Mouse (Mus musculus): ENCODE data around the gene Stard9. TPM values are rescaled to one million over a fixed set of nuclear protein-coding genes. Genes with fewer than 3 reads are reported as not detected.

The Stard9 gene
- polyA plus RNA-seq, 1 experiment from 2014 or later = 5.4 TPM

DNA sequence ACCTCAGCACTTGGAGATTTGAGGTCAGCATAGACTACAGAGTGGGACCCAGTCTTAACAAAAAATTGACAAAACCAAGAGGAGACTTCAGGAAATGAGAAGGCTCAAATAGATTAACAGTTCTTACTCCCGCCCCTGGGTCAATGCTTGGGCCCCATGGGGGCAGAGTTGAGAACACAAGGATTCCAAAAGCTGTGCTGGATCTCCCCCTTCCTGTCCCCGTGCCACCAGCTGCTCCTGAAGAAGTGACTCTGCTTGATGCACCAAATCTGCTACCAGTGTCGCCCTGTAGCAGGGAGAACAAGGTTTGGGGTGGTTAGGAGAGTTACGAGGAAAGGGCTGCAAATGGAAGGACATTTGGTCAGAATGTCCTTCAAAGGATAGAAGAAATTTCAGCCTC, 94.7 kb downstream of the Stard9 start:
- Histone ChIP-seq H3K9me3 (ENCODE audit: control insufficient read depth, low read length) (no peaks in the 10 kb centered on the region), H3K27me3 (ENCODE audit: control insufficient read depth, insufficient read depth, low read length) (no peaks in the 10 kb centered on the region), H3K27ac (ENCODE audit: low read depth, low read length) (no peak overlapping the region), H3K4me2 (ENCODE audit: low read depth, low read length, severe bottlenecking) (no peak overlapping the region), H3K4me3 (ENCODE audit: low read depth, low read length) (no peak overlapping the region), H3K4me1 (replicated peaks; ENCODE audit: control insufficient read depth, insufficient read depth, low read length) (0 out of 2 replicates have a peak, but pooled peaks cover under 1% of the 10 kb centered on the region), H3K36me3 (ENCODE audit: control insufficient read depth, insufficient read depth, low read length) (peaks cover 17% of the 10 kb centered on the region; the same call in 1 of the 2 replicates), H3K9ac (ENCODE audit: low read length) (no peak overlapping the region)
- no peak for ATAC-seq (replicated peaks; ENCODE audit: low FRiP score)
- DNase-seq (ENCODE audit: low spot score) = no peak
- 76% methylated on average over 4 of the region's 4 CpGs for WGBS

GRCm38 (mm10) chr2:120724176-120724575, 95.3 kb downstream of the Stard9 start:
- ATAC-seq (replicated peaks; ENCODE audit: low FRiP score) (no peak), DNase-seq (ENCODE audit: low spot score) (no peak)
- H3K27me3 ChIP-seq (ENCODE audit: control insufficient read depth, insufficient read depth, low read length) = no peaks in the 10 kb centered on the region
- no peaks in the 10 kb centered on the region for H3K9me3 ChIP-seq (ENCODE audit: control insufficient read depth, low read length)
- 91% methylated on average over 6 of the region's 6 CpGs for WGBS
- no peak overlapping the region for H3K4me3 ChIP-seq (ENCODE audit: low read depth, low read length)
- H3K9ac ChIP-seq (ENCODE audit: low read length) = no peak overlapping the region
- no peak overlapping the region for H3K4me2 ChIP-seq (ENCODE audit: low read depth, low read length, severe bottlenecking)
- peaks cover 17% of the 10 kb centered on the region; the same call in 1 of the 2 replicates for H3K36me3 ChIP-seq (ENCODE audit: control insufficient read depth, insufficient read depth, low read length)
- peaks cover 3% of the 10 kb centered on the region for H3K4me1 ChIP-seq (replicated peaks; ENCODE audit: control insufficient read depth, insufficient read depth, low read length)
- no peak overlapping the region for H3K27ac ChIP-seq (ENCODE audit: low read depth, low read length)

DNA sequence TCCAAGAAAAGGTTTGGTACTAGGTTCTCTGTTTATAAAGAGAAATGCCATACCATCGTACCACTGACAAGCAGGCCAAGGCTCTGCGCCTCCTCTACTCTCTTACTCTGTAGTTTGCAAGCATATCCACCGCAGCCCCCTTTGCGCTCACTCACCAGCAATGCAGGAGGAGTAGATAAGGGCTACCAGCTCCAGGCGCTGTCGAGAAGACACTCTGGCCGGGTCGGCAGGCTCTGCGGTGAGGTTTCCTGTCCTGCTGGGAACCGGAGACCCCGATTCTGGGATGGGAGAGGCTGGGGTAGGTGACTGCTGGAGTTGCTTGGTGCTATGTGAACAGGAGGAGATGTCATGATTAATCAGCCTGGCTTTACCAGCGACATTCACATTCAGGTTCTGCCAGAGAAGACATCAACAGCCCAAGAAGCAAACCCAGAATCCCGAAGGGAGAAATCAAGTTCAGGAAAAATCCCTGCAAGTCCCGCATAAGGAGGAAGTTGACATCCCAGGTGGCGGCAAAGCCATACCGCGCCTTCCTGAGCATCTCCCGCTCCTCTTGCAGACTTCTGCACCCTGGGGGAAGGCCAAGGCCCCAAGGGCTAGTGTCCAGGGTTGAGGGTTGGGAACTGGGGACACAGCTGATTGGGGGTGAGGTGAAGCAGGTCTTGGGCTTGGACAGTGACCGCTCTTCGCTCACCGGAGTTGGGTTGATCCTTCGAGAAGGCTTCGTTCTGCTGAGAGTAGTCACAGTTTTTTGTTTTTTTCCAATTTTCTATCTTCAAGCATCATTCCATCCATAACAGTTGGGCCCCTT, 101.1 kb downstream of the Stard9 start:
- peak overlapping the region; percentile 95 for H3K4me3 ChIP-seq (ENCODE audit: low read depth, low read length)
- H3K4me1 ChIP-seq (replicated peaks; ENCODE audit: control insufficient read depth, insufficient read depth, low read length) = peaks cover 15% of the 10 kb centered on the region
- H3K9me3 ChIP-seq (ENCODE audit: control insufficient read depth, low read length) = no peaks in the 10 kb centered on the region
- H3K4me2 ChIP-seq (ENCODE audit: low read depth, low read length, severe bottlenecking) = peak overlapping the region; percentile 98
- no peak overlapping the region for H3K27ac ChIP-seq (ENCODE audit: low read depth, low read length)
- whole genome bisulfite sequencing = 14% methylated on average over 23 of the region's 23 CpGs
- H3K36me3 ChIP-seq (ENCODE audit: control insufficient read depth, insufficient read depth, low read length) = peaks cover 8% of the 10 kb centered on the region; the same call in 1 of the 2 replicates
- peak overlapping the region; percentile 91 for H3K9ac ChIP-seq (ENCODE audit: low read length)
- H3K27me3 ChIP-seq (ENCODE audit: control insufficient read depth, insufficient read depth, low read length) = no peaks in the 10 kb centered on the region
- ATAC-seq (replicated peaks; ENCODE audit: low FRiP score) (no peak), DNase-seq (ENCODE audit: low spot score) (peak; percentile 56)

- ATAC-seq (replicated peaks; ENCODE audit: low FRiP score) (peak; percentile 40), DNase-seq (ENCODE audit: low spot score) (no peak)
- no peaks in the 10 kb centered on the region for H3K27me3 ChIP-seq (ENCODE audit: control insufficient read depth, insufficient read depth, low read length)
- H3K9me3 ChIP-seq (ENCODE audit: control insufficient read depth, low read length) = no peaks in the 10 kb centered on the region
- 1% methylated on average over 50 of the region's 50 CpGs for WGBS
- H3K4me2 ChIP-seq (ENCODE audit: low read depth, low read length, severe bottlenecking) = peak overlapping the region; percentile 98
- H3K4me1 ChIP-seq (replicated peaks; ENCODE audit: control insufficient read depth, insufficient read depth, low read length) = peaks cover 15% of the 10 kb centered on the region
- peaks cover 4% of the 10 kb centered on the region; the same call in 1 of the 2 replicates for H3K36me3 ChIP-seq (ENCODE audit: control insufficient read depth, insufficient read depth, low read length)
- peak overlapping the region; percentile 95 for H3K4me3 ChIP-seq (ENCODE audit: low read depth, low read length)
- peak overlapping the region; percentile 91 for H3K9ac ChIP-seq (ENCODE audit: low read length)
- peak overlapping the region; percentile 84 for H3K27ac ChIP-seq (ENCODE audit: low read depth, low read length)
Measured at GRCm38 (mm10) chr2:120730639-120731166, 101.8 kb downstream of the Stard9 start.

GRCm38 (mm10) chr2:120731167-120731862, 102.4 kb downstream of the Stard9 start:
- H3K27ac ChIP-seq (ENCODE audit: low read depth, low read length) = peak overlapping the region; percentile 84
- H3K4me2 ChIP-seq (ENCODE audit: low read depth, low read length, severe bottlenecking) = peak overlapping the region; percentile 98
- H3K27me3 ChIP-seq (ENCODE audit: control insufficient read depth, insufficient read depth, low read length) = no peaks in the 10 kb centered on the region
- H3K9me3 ChIP-seq (ENCODE audit: control insufficient read depth, low read length) = no peaks in the 10 kb centered on the region
- H3K4me1 ChIP-seq (replicated peaks; ENCODE audit: control insufficient read depth, insufficient read depth, low read length) = peaks cover 15% of the 10 kb centered on the region
- under 1% methylated on average over 59 of the region's 61 CpGs for WGBS
- ATAC-seq (replicated peaks; ENCODE audit: low FRiP score) (peak; percentile 98), DNase-seq (ENCODE audit: low spot score) (peak; percentile 98)
- H3K36me3 ChIP-seq (ENCODE audit: control insufficient read depth, insufficient read depth, low read length) = no peaks in the 10 kb centered on the region; the same call in 1 of the 2 replicates
- H3K4me3 ChIP-seq (ENCODE audit: low read depth, low read length) = peak overlapping the region; percentile 95
- H3K9ac ChIP-seq (ENCODE audit: low read length) = peak overlapping the region; percentile 91

DNA sequence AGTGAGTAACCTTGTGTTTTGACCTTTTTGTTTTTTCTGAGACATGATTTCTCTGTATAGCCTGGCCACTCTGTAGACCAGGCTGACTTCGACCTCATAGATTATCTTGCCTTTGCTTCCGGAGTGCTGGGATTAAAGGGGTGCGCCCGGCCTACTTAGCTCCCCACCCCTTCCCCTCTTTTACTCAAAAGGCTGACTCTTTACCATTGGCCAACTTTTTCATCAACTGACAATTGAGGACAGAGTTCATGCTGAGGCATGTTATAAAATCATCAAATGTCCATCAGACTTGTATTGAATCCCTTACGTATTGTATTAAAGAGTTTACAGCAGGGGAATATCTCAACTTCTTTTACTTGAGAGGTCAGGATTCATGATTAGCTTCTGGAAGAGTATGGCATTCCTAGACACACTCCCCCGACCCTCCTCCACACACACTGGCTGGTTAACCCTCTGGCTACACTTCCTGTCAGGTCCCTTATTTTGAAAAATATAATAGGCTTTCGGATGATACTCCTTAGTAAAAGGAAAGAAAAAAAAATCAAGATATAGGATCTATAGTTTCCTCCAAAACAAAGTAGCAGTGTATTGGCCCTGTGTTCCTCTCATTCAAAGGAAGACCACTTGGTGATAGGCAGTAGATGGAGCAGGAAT, 103.1 kb downstream of the Stard9 start:
- Histone ChIP-seq H3K9ac (ENCODE audit: low read length) (peak overlapping the region; percentile 91), H3K9me3 (ENCODE audit: control insufficient read depth, low read length) (no peaks in the 10 kb centered on the region), H3K4me2 (ENCODE audit: low read depth, low read length, severe bottlenecking) (peak overlapping the region; percentile 98; the same call in 1 of the 2 replicates), H3K27ac (ENCODE audit: low read depth, low read length) (peak overlapping the region; percentile 84), H3K36me3 (ENCODE audit: control insufficient read depth, insufficient read depth, low read length) (no peaks in the 10 kb centered on the region; the same call in 1 of the 2 replicates), H3K27me3 (ENCODE audit: control insufficient read depth, insufficient read depth, low read length) (no peaks in the 10 kb centered on the region), H3K4me3 (ENCODE audit: low read depth, low read length) (peak overlapping the region; percentile 95), H3K4me1 (replicated peaks; ENCODE audit: control insufficient read depth, insufficient read depth, low read length) (peaks cover 15% of the 10 kb centered on the region)
- DNase-seq (ENCODE audit: low spot score) = no peak
- WGBS = 34% methylated on average over 7 of the region's 7 CpGs
- no peak; the same call in 1 of the 2 replicates for ATAC-seq (replicated peaks; ENCODE audit: low FRiP score)

DNA sequence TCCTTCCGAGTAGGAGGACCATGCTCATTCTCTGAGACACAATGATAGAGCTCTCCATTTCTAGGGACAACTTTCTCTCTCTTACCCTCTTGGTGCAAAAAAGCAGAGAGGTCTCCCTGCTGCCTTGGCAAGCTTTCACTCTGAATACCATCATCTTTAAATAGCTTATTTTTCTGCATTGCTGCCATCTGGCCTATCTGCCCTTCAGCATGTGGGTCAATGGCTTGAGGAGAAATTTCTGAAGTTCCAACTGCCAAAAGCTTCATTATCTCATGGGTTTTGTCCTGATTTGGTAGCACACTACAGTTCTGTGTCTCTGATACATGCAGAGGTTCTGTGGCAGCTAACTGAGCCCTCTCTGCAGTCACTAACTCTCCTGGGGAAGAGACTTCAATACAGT, 116.6 kb downstream of the Stard9 start:
- H3K9me3 ChIP-seq (ENCODE audit: control insufficient read depth, low read length) = no peaks in the 10 kb centered on the region
- H3K4me1 ChIP-seq (replicated peaks; ENCODE audit: control insufficient read depth, insufficient read depth, low read length) = no peaks in the 10 kb centered on the region
- DNase-seq (ENCODE audit: low spot score) = no peak
- H3K27ac ChIP-seq (ENCODE audit: low read depth, low read length) = no peak overlapping the region
- H3K4me2 ChIP-seq (ENCODE audit: low read depth, low read length, severe bottlenecking) = no peak overlapping the region
- no peaks in the 10 kb centered on the region; the same call in 1 of the 2 replicates for H3K36me3 ChIP-seq (ENCODE audit: control insufficient read depth, insufficient read depth, low read length)
- no peak overlapping the region for H3K9ac ChIP-seq (ENCODE audit: low read length)
- H3K27me3 ChIP-seq (ENCODE audit: control insufficient read depth, insufficient read depth, low read length) = no peaks in the 10 kb centered on the region
- ATAC-seq (replicated peaks; ENCODE audit: low FRiP score) = no peak
- WGBS = 91% methylated on average over 1 of the region's 1 CpGs
- H3K4me3 ChIP-seq (ENCODE audit: low read depth, low read length) = no peak overlapping the region

DNA sequence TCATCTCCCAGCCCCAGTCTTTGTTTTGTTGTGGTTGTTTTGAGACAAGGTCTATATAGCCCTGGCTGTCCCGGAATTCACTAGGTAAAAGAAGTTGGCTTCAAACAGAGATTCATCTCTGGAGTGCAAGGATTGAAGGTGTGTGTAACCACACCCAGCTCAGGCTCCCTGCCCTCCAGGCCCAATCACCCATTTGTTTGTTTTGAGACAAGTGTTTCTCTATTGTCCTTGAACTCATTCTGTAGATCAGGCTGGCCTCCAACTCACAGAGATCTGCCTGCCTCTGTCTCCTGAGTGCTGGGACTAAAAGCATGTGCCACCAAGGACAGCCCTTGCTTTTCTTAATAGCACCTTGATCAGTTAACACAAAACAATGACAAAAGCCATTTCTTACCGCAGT, 119.1 kb downstream of the Stard9 start:
- no peaks in the 10 kb centered on the region for H3K4me1 ChIP-seq (replicated peaks; ENCODE audit: control insufficient read depth, insufficient read depth, low read length)
- no peak overlapping the region for H3K4me3 ChIP-seq (ENCODE audit: low read depth, low read length)
- no peak overlapping the region for H3K9ac ChIP-seq (ENCODE audit: low read length)
- no peaks in the 10 kb centered on the region for H3K27me3 ChIP-seq (ENCODE audit: control insufficient read depth, insufficient read depth, low read length)
- no peak overlapping the region for H3K27ac ChIP-seq (ENCODE audit: low read depth, low read length)
- no peak overlapping the region for H3K4me2 ChIP-seq (ENCODE audit: low read depth, low read length, severe bottlenecking)
- DNase-seq (ENCODE audit: low spot score) = no peak
- 94% methylated on average over 2 of the region's 2 CpGs for WGBS
- H3K36me3 ChIP-seq (ENCODE audit: control insufficient read depth, insufficient read depth, low read length) = no peaks in the 10 kb centered on the region; the same call in 1 of the 2 replicates
- H3K9me3 ChIP-seq (ENCODE audit: control insufficient read depth, low read length) = no peaks in the 10 kb centered on the region
- ATAC-seq (replicated peaks; ENCODE audit: low FRiP score) = no peak

Measured in forebrain, embryonic 11.5 days (tissue).